ENCODE assay signal across 7 mouse cellular contexts in genomic region chr15:23036208-23037065, GRCm38 (mm10).
DNase-seq lines count a peak whose midpoint lies in the region; ATAC-seq lines count a peak whose summit lies in the region.

No protein-coding gene starts in this region.

- peak overlapping the region; percentile 65 for H3K4me2 ChIP-seq in neural tube, embryonic 11.5 days (ENCODE audit: low read depth)

- peak; percentile 98 for ATAC-seq in neural tube, embryonic 11.5 days (ENCODE audit: insufficient read depth, low FRiP score, low TSS enrichment)

- peak overlapping the region; percentile 40 for H3K4me3 ChIP-seq in neural tube, embryonic 11.5 days (ENCODE audit: low read depth, low read length)

- H3K36me3 ChIP-seq in neural tube, embryonic 11.5 days (ENCODE audit: control insufficient read depth, insufficient read depth, low read length): no peaks in the 10 kb centered on the region

- H3K9ac ChIP-seq in neural tube, embryonic 11.5 days (ENCODE audit: low read length): peak overlapping the region; percentile 35

- H3K27ac ChIP-seq in neural tube, embryonic 11.5 days (ENCODE audit: low read depth, low read length): 0 out of 2 replicates have a peak overlapping the region, but pooled peaks have one; percentile 5

- H3K4me1 ChIP-seq in neural tube, embryonic 11.5 days (ENCODE audit: control insufficient read depth, insufficient read depth, low read length): no peaks in the 10 kb centered on the region

- 8% methylated on average over 23 of the region's 23 CpGs for WGBS in neural tube, embryonic 11.5 days

- peak; percentile 42 to 43 for DNase-seq in adrenal gland, postnatal 36 days
- peak; percentile 85 for DNase-seq in embryo, embryonic 10 days (ENCODE audit: low spot score)
- DNase-seq in gastrocnemius, postnatal 4 days (ENCODE audit: low spot score in 2 of 2): peak; percentile 34 to 59
- peak; percentile 45 for DNase-seq in kidney, postnatal 14 days
- peak; percentile 38 for DNase-seq in liver
- DNase-seq in neural tube, embryonic 11.5 days (ENCODE audit: low spot score): peak; percentile 85
- DNase-seq in yolk sac, embryonic 10.5 days (ENCODE audit: low spot score): peak; percentile 17

- no peaks in the 10 kb centered on the region for H3K9me3 ChIP-seq in neural tube, embryonic 11.5 days (ENCODE audit: control insufficient read depth, low read length)

- H3K27me3 ChIP-seq in neural tube, embryonic 11.5 days (ENCODE audit: control insufficient read depth, insufficient read depth, low read length): no peaks in the 10 kb centered on the region

Comparison
In these comparisons a context has a peak if more than half of its experiments do, and no peak if none do; other contexts are left out.
1. Peak in every context shown above with its lines: DNase-seq, ATAC-seq, H3K4me3 ChIP-seq and H3K27ac ChIP-seq.
2. DNase-seq: peak in every context shown above with its lines; median percentile 85 in embryo, embryonic 10 days; 85 in neural tube, embryonic 11.5 days; 46 in gastrocnemius, postnatal 4 days; 45 in kidney, postnatal 14 days; 42 in adrenal gland, postnatal 36 days; 38 in liver; 17 in yolk sac, embryonic 10.5 days.